Mouse (Mus musculus) macrophage (primary cell): ENCODE measurements around the gene Rab33b. TPM values are rescaled to one million over a fixed set of nuclear protein-coding genes. Genes with fewer than 3 reads are reported as not detected.
"Not testable (repeated sequence)": the region's sequence is repeated elsewhere in the genome, so short reads cannot be mapped to it uniquely, and the experiment has no call there.

Experiments used
- H3K27ac ChIP-seq: fragments of 350-480 bp; formaldehyde crosslinking; 2 replicates; pipeline ENCODE4 v1.9.0; 2021
- H3K36me3 ChIP-seq: fragments of 350-480 bp; formaldehyde crosslinking; 2 replicates; pipeline ENCODE4 v1.9.0; 2021; ENCODE audit errors: inconsistent target
- H3K4me3 ChIP-seq: fragments of 350-480 bp; formaldehyde crosslinking; 2 replicates; pipeline ENCODE4 v1.9.0; 2021; ENCODE audit errors: inconsistent target
- H3K79me2 ChIP-seq: fragments of 350-480 bp; formaldehyde crosslinking; 2 replicates; pipeline ENCODE4 v1.9.0; 2021; ENCODE audit errors: inconsistent target
- WGBS: methylation state at CpG from one replicate; pipeline ENCODE4 v1.1.7; 2026; ENCODE audit warnings: inconsistent platforms; ENCODE audit not compliant: missing documents; 5-methylcytosine and 5-hydroxymethylcytosine counted together
- polyA plus RNA-seq: library from polyadenylated mRNA; stranded (reverse); fragments of 250-400 nt; gene quantifications from 3 replicates; pipeline ENCODE4 v1.2.4, GENCODE M21; 2018; ENCODE audit warnings: inconsistent platforms
- total RNA-seq, 78 experiments: library from RNA; depleted of rRNA; stranded (reverse); fragments of 250-400 nt; gene quantifications; 1 replicate in 9 of 78; 2 replicates in 24 of 78; 3 replicates in 43 of 78; 4 replicates in 2 of 78; pipeline ENCODE4 v1.2.4; 2018; ENCODE audit warnings: inconsistent platforms in 56 of 78

Gene Rab33b
- 10 to 100 TPM in 14 of 26 experiments, 1 to 10 TPM in 12; 3.4 to 23.0 (median 10.2) TPM for total RNA-seq (2018; cell fraction: chromatin; rRNA removed)
- 10 to 100 TPM in 14 of 26 experiments, 1 to 10 TPM in 12; 6.6 to 13.8 (median 10.0) TPM for total RNA-seq (2018; cell fraction: cytosol; rRNA removed)
- total RNA-seq (2018; cell fraction: nucleus; rRNA removed), result 10 to 100 TPM in 22 of 26 experiments, 1 to 10 TPM in 4; 7.1 to 31.1 (median 15.7) TPM
- polyA plus RNA-seq, result 7.2 to 11.2 TPM (median 8.8 TPM) in 3 replicates

- whole genome bisulfite sequencing, result under 1% methylated on average over 70 of the region's 70 CpGs
- peak within 1 kb of the TSS; percentile 60 for H3K4me3 ChIP-seq
- H3K79me2 ChIP-seq, result peaks cover 40% of the 10 kb centered on the region; the same call in 1 of the 2 replicates
- peak within 1 kb of the TSS; percentile 51 for H3K27ac ChIP-seq
- no peaks in the 10 kb centered on the region for H3K36me3 ChIP-seq
Observed at GRCm38 (mm10) chr3:51483741-51484359, at the start of gene Rab33b. Rab33b (plus strand) TSS chr3:51483920.

GRCm38 (mm10) chr3:51434364-51434763, 49.4 kb upstream of the Rab33b start:
- not testable (repeated sequence) for H3K27ac ChIP-seq, H3K36me3 ChIP-seq, H3K4me3 ChIP-seq
- 93% methylated on average over 5 of the region's 5 CpGs for WGBS
- peaks cover 100% of the 10 kb centered on the region for H3K79me2 ChIP-seq

- Histone ChIP-seq H3K4me3 (no peak overlapping the region), H3K27ac (no peak overlapping the region), H3K36me3 (no peaks in the 10 kb centered on the region; the same call in 1 of the 2 replicates), H3K79me2 (peaks cover 100% of the 10 kb centered on the region)
- 93% methylated on average over 3 of the region's 3 CpGs for WGBS
Observed at GRCm38 (mm10) chr3:51434871-51435595, 48.7 kb upstream of the Rab33b start.

GRCm38 (mm10) chr3:51468530-51468929, 15.2 kb upstream of the Rab33b start:
- peaks cover 75% of the 10 kb centered on the region for H3K36me3 ChIP-seq
- no peak overlapping the region for H3K4me3 ChIP-seq
- WGBS, result 90% methylated on average over 2 of the region's 2 CpGs
- no peaks in the 10 kb centered on the region for H3K79me2 ChIP-seq
- H3K27ac ChIP-seq, result no peak overlapping the region

- Histone ChIP-seq H3K36me3 (peaks cover 18% of the 10 kb centered on the region; the same call in 1 of the 2 replicates), H3K4me3 (no peak overlapping the region), H3K79me2 (no peaks in the 10 kb centered on the region), H3K27ac (no peak overlapping the region)
- 49% methylated on average over 4 of the region's 4 CpGs for WGBS
Observed at GRCm38 (mm10) chr3:51475706-51476105, 8.0 kb upstream of the Rab33b start.

GRCm38 (mm10) chr3:51479893-51480292, 3.8 kb upstream of the Rab33b start:
- Histone ChIP-seq H3K36me3 (no peaks in the 10 kb centered on the region), H3K27ac (no peak overlapping the region), H3K79me2 (peaks cover 5% of the 10 kb centered on the region; the same call in 1 of the 2 replicates), H3K4me3 (no peak overlapping the region)
- 72% methylated on average over 2 of the region's 2 CpGs for WGBS

- Histone ChIP-seq H3K27ac (no peak overlapping the region), H3K4me3 (no peak overlapping the region), H3K36me3 (no peaks in the 10 kb centered on the region), H3K79me2 (peaks cover 16% of the 10 kb centered on the region; the same call in 1 of the 2 replicates)
Observed at GRCm38 (mm10) chr3:51481059-51481458, 2.7 kb upstream of the Rab33b start.

GRCm38 (mm10) chr3:51481881-51482280, 1.8 kb upstream of the Rab33b start:
- 30% methylated on average over 3 of the region's 3 CpGs for WGBS
- H3K36me3 ChIP-seq, result no peaks in the 10 kb centered on the region
- no peak overlapping the region for H3K4me3 ChIP-seq
- H3K27ac ChIP-seq, result no peak overlapping the region
- peaks cover 25% of the 10 kb centered on the region; the same call in 1 of the 2 replicates for H3K79me2 ChIP-seq

GRCm38 (mm10) chr3:51482781-51483180, 939 bp upstream of the Rab33b start:
- Histone ChIP-seq H3K4me3 (no peak overlapping the region), H3K36me3 (no peaks in the 10 kb centered on the region), H3K79me2 (peaks cover 30% of the 10 kb centered on the region; the same call in 1 of the 2 replicates), H3K27ac (no peak overlapping the region)
- WGBS, result 52% methylated on average over 3 of the region's 3 CpGs

GRCm38 (mm10) chr3:51484370-51484769, 650 bp downstream of the Rab33b start:
- WGBS, result under 1% methylated on average over 33 of the region's 33 CpGs
- Histone ChIP-seq H3K4me3 (peak overlapping the region; percentile 60), H3K27ac (no peak overlapping the region), H3K79me2 (peaks cover 43% of the 10 kb centered on the region; the same call in 1 of the 2 replicates), H3K36me3 (no peaks in the 10 kb centered on the region)

- no peak overlapping the region for H3K4me3 ChIP-seq
- H3K36me3 ChIP-seq, result no peaks in the 10 kb centered on the region
- no peak overlapping the region for H3K27ac ChIP-seq
- peaks cover 46% of the 10 kb centered on the region; the same call in 1 of the 2 replicates for H3K79me2 ChIP-seq
- 42% methylated on average over 4 of the region's 4 CpGs for WGBS
Observed at GRCm38 (mm10) chr3:51485347-51485746, 1.6 kb downstream of the Rab33b start.

- H3K36me3 ChIP-seq, result no peaks in the 10 kb centered on the region
Observed at GRCm38 (mm10) chr3:51486491-51487195, 2.9 kb downstream of the Rab33b start.

GRCm38 (mm10) chr3:51490088-51490753, 6.5 kb downstream of the Rab33b start:
- H3K79me2 ChIP-seq, result peaks cover 51% of the 10 kb centered on the region; the same call in 1 of the 2 replicates
- no peak overlapping the region for H3K4me3 ChIP-seq
- H3K36me3 ChIP-seq, result peaks cover 10% of the 10 kb centered on the region; the same call in 1 of the 2 replicates
- no peak overlapping the region for H3K27ac ChIP-seq
- WGBS, result 86% methylated on average over 7 of the region's 7 CpGs

More at GRCm38 (mm10) chr3:51486491-51487195, 2.9 kb downstream of the Rab33b start:
- 97% methylated on average over 4 of the region's 4 CpGs for WGBS
- H3K27ac ChIP-seq, result no peak overlapping the region
- H3K4me3 ChIP-seq, result no peak overlapping the region
- H3K79me2 ChIP-seq, result peaks cover 59% of the 10 kb centered on the region; the same call in 1 of the 2 replicates
